In genomic region chr4:89508103-89508763, GRCm38 (mm10) we compare ENCODE assay signal across 12 mouse cellular contexts.
DNase-seq lines count a peak whose midpoint lies in the region; ATAC-seq and TF ChIP-seq lines count a peak whose summit lies in the region.
"Had no signal": no experiment of that assay in that cellular context is flagged by ENCODE, and none has a peak within 500 bp of the region (broad histone marks: within the 10 kb centered on the region; RNA-seq: fewer than 3 reads in every experiment).

No protein-coding gene starts in this region.

- no peaks in the 10 kb centered on the region for H3K27me3 ChIP-seq in Patski
- H3K27me3 ChIP-seq in kidney, adult 2 months (replicated peaks; ENCODE audit: control insufficient read depth, insufficient read depth, low read length): no peaks in the 10 kb centered on the region
- no peaks in the 10 kb centered on the region for H3K27me3 ChIP-seq in myocyte (ENCODE audit: control insufficient read depth, insufficient read depth, insufficient read length)
- no peaks in the 10 kb centered on the region for H3K27me3 ChIP-seq in liver, embryonic 12.5 days (replicated peaks)
- H3K27me3 ChIP-seq: midbrain, embryonic 12.5 days; neural tube, embryonic 12.5 days had no signal

- no peak overlapping the region for H3ac ChIP-seq in myocyte (ENCODE audit: control insufficient read depth, insufficient read length)

- no peak overlapping the region for H3K9ac ChIP-seq in liver, embryonic 12.5 days
- H3K9ac ChIP-seq: midbrain, embryonic 12.5 days; neural tube, embryonic 12.5 days had no signal

- no peaks in the 10 kb centered on the region for H3K9me3 ChIP-seq in liver, embryonic 12.5 days (replicated peaks)
- H3K9me3 ChIP-seq: heart, embryonic 10.5 days; midbrain, embryonic 12.5 days; neural tube, embryonic 12.5 days had no signal

- peak overlapping the region; percentile 60 for H3K4me2 ChIP-seq in myocyte (ENCODE audit: low read depth)
- no peak overlapping the region for H3K4me2 ChIP-seq in liver, embryonic 12.5 days
- H3K4me2 ChIP-seq: midbrain, embryonic 12.5 days; neural tube, embryonic 12.5 days had no signal

- DNase-seq in A20 (ENCODE audit: low read depth, low spot score) (peak; percentile 79), Patski (ENCODE audit: low read depth, low spot score) (peak; percentile 65)
- peak; percentile 43 for DNase-seq in kidney, adult 2 months
- no peak for DNase-seq in cerebellum, postnatal 25 days
- no peak for DNase-seq in adrenal gland, adult 2 months
- DNase-seq: thymus, postnatal 36 days had no signal

- no peak for TF ChIP-seq POLR2A in kidney, adult 2 months (IDR thresholded peaks at IDR 0.05; ENCODE audit: low read depth, low read length)
- TF ChIP-seq POLR2A in myocyte (IDR thresholded peaks at IDR 0.05; ENCODE audit: insufficient read length, low read depth): no peak

- peaks cover 7% of the 10 kb centered on the region; the same call in 1 of the 2 replicates for H3K4me1 ChIP-seq in kidney, adult 2 months (ENCODE audit: control insufficient read depth, insufficient read depth, low read length)
- peaks cover 48% of the 10 kb centered on the region for H3K4me1 ChIP-seq in liver, embryonic 12.5 days
- H3K4me1 ChIP-seq: neural tube, embryonic 12.5 days had no signal

- in situ Hi-C loops in Patski (cut with MboI; ENCODE audit: low pct_unique_long_range_greater_than_20kb): loop anchor here (5.0 to 25.0 kb wide), 3 partner anchors 71 to 221 kb away; partner anchors contain the start of gene Cdkn2a

- no peak overlapping the region for H3K27ac ChIP-seq in kidney, adult 2 months (ENCODE audit: insufficient read depth, low read depth, low read length)
- H3K27ac ChIP-seq in liver, embryonic 12.5 days: no peak overlapping the region
- H3K27ac ChIP-seq: heart, embryonic 10.5 days; midbrain, embryonic 12.5 days; neural tube, embryonic 12.5 days had no signal

- peak; percentile 65 for ATAC-seq in Patski
- no peak for ATAC-seq in liver, embryonic 12.5 days
- ATAC-seq: lung, postnatal 0 days had no signal

- CTCF ChIA-PET in Patski (lab: Charles Lee): interaction anchor here (1.1 kb wide), 1 partner anchor 18 kb away, joined by 3 read pairs; no protein-coding TSS in a partner anchor

- no peaks in the 10 kb centered on the region for H3K79me2 ChIP-seq in myocyte (ENCODE audit: control insufficient read depth, insufficient read depth)

- no peak for TF ChIP-seq CTCF in Patski (IDR thresholded peaks at IDR 0.05)
- no peak for TF ChIP-seq CTCF in kidney, adult 2 months (conservative IDR thresholded peaks at IDR 0.05; ENCODE audit: insufficient read depth, insufficient read length, low read depth, low read length)

- H3K36me3 ChIP-seq in kidney, adult 2 months (ENCODE audit: control insufficient read depth, insufficient read depth, low read length): no peaks in the 10 kb centered on the region
- H3K36me3 ChIP-seq in myocyte (ENCODE audit: control insufficient read depth, insufficient read depth): no peaks in the 10 kb centered on the region
- H3K36me3 ChIP-seq in liver, embryonic 12.5 days: no peaks in the 10 kb centered on the region
- H3K36me3 ChIP-seq: heart, embryonic 10.5 days; midbrain, embryonic 12.5 days; neural tube, embryonic 12.5 days had no signal

- WGBS in kidney, adult 2 months: 25% methylated on average over 6 of the region's 6 CpGs
- 40% methylated on average over 6 of the region's 6 CpGs for WGBS in liver, embryonic 12.5 days (ENCODE audit: insufficient replicate concordance)

- H3K4me3 ChIP-seq in kidney, adult 2 months (ENCODE audit: insufficient read depth, low read depth, low read length): no peak overlapping the region
- no peak overlapping the region for H3K4me3 ChIP-seq in myocyte
- no peak overlapping the region for H3K4me3 ChIP-seq in liver, embryonic 12.5 days
- H3K4me3 ChIP-seq: heart, embryonic 10.5 days; midbrain, embryonic 12.5 days; neural tube, embryonic 12.5 days had no signal

- POLR2A ChIA-PET in Patski (lab: Charles Lee): no interaction called here

TF ChIP-seq in myocyte, 11 proteins besides CTCF, POLR2A, EP300 and RAD21:
- TF ChIP-seq MYOG (IDR thresholded peaks at IDR 0.05; ENCODE audit: control insufficient read depth in 1 of 3, insufficient read depth in 1 of 3, insufficient read length in 2 of 3, low read depth in 2 of 3) (no peak), CEBPB (IDR thresholded peaks at IDR 0.05; ENCODE audit: insufficient read depth, poor library complexity, severe bottlenecking) (peak; percentile 35; the same call in 1 of the 2 replicates), REST (IDR thresholded peaks at IDR 0.05; ENCODE audit: insufficient read depth, insufficient read length) (no peak), POLR2AphosphoS2 (IDR thresholded peaks at IDR 0.05; ENCODE audit: insufficient read length, low read depth) (no peak), TCF3 (IDR thresholded peaks at IDR 0.05; ENCODE audit: insufficient read length, low read depth) (no peak), USF1 (IDR thresholded peaks at IDR 0.05; ENCODE audit: low read depth) (no peak), E2F4 (IDR thresholded peaks at IDR 0.05; ENCODE audit: insufficient read depth) (no peak)

Comparison
In these comparisons a context has a peak if more than half of its experiments do, and no peak if none do; other contexts are left out.
1. DNase-seq: peak in A20 (single experiment), Patski (single experiment) and kidney, adult 2 months (single experiment); none in cerebellum, postnatal 25 days (0 of 2) and adrenal gland, adult 2 months (single experiment).